Mouse (Mus musculus) forebrain, embryonic 14.5 days (tissue): Measurements from ENCODE around the gene Hist2h2aa1. TPM values are rescaled to one million over a fixed set of nuclear protein-coding genes. Genes with fewer than 3 reads are reported as not detected.
A peak's percentile ranks its signal among the peaks of the same experiment; 100 is the strongest.
"Not testable (repeated sequence)": the region's sequence is repeated elsewhere in the genome, so short reads cannot be mapped to it uniquely, and the experiment has no call there.

ENCODE experiments used
- ATAC-seq: fragments of 200-750 bp; cut with Nextera tagmentation; 2 replicates; pipeline ENCODE4 v1.8.0; 2017; ENCODE audit warnings: mild to moderate bottlenecking, moderate library complexity
- DNase-seq: peaks from one replicate; pipeline ENCODE4 v3.0.0-alpha.2; 2015; ENCODE audit warnings: low spot score
- H3K27ac ChIP-seq: fragments of 300-500 bp; sonication (generic); 2 replicates; pipeline ENCODE4 v1.5.1; 2014; ENCODE audit warnings: low read depth, mild to moderate bottlenecking, control low read depth, low read length, moderate library complexity
- H3K27me3 ChIP-seq: fragments of 300-500 bp; sonication (generic); replicated peaks from 2 replicates; pipeline ENCODE4 v1.6.1; 2014; ENCODE audit warnings: low read length, control low read depth, mixed read lengths; ENCODE audit not compliant: control insufficient read depth, insufficient read depth
- H3K36me3 ChIP-seq: fragments of 300-500 bp; sonication (generic); 2 replicates; pipeline ENCODE4 v1.6.1; 2014; ENCODE audit warnings: low read length, control low read depth; ENCODE audit not compliant: control insufficient read depth, insufficient read depth
- H3K4me1 ChIP-seq: fragments of 300-500 bp; sonication (generic); 2 replicates; pipeline ENCODE4 v1.6.1; 2014; ENCODE audit warnings: antibody characterized with exemption, low read length, control low read depth; ENCODE audit not compliant: control insufficient read depth, insufficient read depth
- H3K4me2 ChIP-seq: fragments of 300-500 bp; sonication (generic); 2 replicates; pipeline ENCODE4 v1.6.1; 2014; ENCODE audit warnings: mild to moderate bottlenecking, control low read depth, low read length
- H3K4me3 ChIP-seq: fragments of 300-500 bp; sonication (generic); 2 replicates; pipeline ENCODE4 v1.5.1; 2014; ENCODE audit warnings: low read depth, low read length, control low read depth
- H3K9ac ChIP-seq: fragments of 300-500 bp; sonication (generic); 2 replicates; pipeline ENCODE4 v1.6.1; 2014; ENCODE audit warnings: mild to moderate bottlenecking, low read length, control low read depth, moderate library complexity
- H3K9me3 ChIP-seq: fragments of 300-500 bp; sonication (generic); replicated peaks from 2 replicates; pipeline ENCODE4 v1.6.1; 2016; ENCODE audit warnings: low read length, control low read depth, mixed read lengths; ENCODE audit not compliant: control insufficient read depth
- WGBS: fragments of 180-500 bp; shearing (Covaris S2); extraction: QIAGEN DNeasy Blood & Tissue Kit; methylation state at CpG from one replicate; pipeline ENCODE4 v1.1.7; 2014; 5-methylcytosine and 5-hydroxymethylcytosine counted together
- polyA plus RNA-seq: library from polyadenylated mRNA; unstranded; fragments of >200 nt; fragmentation: Nextera tagmentation; extraction: Ambion mirVana; gene quantifications from 2 replicates; pipeline ENCODE4 v1.2.1, GENCODE M21; 2014

Hist2h2aa1 gene
- polyA plus RNA-seq, 1 experiment from 2014 or later, result 35.7 TPM

DNA sequence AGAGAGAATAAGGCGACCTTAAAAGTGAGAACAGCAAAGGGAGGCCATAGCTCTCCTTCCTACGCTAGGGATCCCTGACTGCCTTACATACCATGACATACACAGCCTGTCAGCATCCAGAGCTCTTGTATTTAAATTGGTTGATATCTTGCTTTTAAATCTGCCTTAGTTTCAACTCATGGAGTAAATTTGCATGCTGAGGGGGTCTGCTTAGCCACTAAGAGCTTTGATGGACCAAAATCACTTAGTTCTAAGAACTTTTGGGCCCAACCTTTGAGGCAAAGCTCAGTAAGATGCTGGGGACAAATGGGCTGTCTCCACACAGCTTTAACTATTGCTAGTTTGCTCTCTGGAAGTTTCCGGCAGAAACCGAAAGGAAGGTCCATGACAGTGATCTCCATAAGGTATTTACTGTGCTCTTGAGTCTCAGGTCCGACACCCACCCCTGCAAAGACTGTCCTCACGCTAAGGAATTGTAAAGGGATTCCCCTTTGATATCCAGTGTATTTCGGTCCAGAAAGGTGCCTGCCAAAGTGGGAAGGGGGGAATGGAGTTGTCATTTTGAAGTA lies 7.9 kb upstream of the Hist2h2aa1 start:
- H3K27ac ChIP-seq, result no peak overlapping the region
- DNase-seq (no peak), ATAC-seq (no peak)
- H3K36me3 ChIP-seq, result no peaks in the 10 kb centered on the region
- peaks cover 16% of the 10 kb centered on the region; the same call in 1 of the 2 replicates for H3K4me1 ChIP-seq
- peak overlapping the region; percentile 74 for H3K9ac ChIP-seq
- WGBS, result 17% methylated on average over 7 of the region's 7 CpGs
- H3K9me3 ChIP-seq, result no peaks in the 10 kb centered on the region
- H3K27me3 ChIP-seq, result no peaks in the 10 kb centered on the region
- H3K4me2 ChIP-seq, result peak overlapping the region; percentile 57
- H3K4me3 ChIP-seq, result peak overlapping the region; percentile 37

DNA sequence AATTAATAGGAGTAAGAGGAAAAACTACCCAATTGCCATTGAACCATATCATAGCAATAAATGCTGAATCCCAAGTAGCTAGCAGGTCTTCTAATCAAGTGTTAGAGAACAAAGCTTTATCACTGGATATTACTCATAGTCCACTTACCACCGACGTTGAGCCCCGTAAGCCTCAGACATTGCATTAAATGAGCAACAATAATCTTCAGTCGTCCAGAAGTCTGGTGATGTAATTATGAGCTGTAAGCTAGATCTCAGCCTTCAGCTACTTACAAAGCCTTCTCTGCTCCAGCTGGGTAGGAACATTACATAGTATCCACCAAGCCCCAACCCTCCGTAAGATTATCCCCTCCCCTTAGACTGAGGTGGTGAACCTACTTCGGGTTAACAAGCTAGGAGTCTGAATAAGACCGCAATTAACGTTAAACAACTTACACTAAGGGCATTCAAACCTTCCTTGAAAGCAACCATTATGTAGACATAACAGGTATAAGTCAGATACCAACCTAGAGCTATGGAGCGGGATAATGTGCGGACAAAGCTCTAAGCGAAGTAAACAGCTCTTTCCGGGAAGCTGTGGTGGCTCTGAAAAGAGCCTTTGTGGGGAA lies 7.3 kb upstream of the Hist2h2aa1 start:
- ATAC-seq (no peak), DNase-seq (no peak)
- H3K27ac ChIP-seq, result peak overlapping the region; percentile 66
- H3K9ac ChIP-seq, result peak overlapping the region; percentile 74
- H3K27me3 ChIP-seq, result no peaks in the 10 kb centered on the region
- H3K4me1 ChIP-seq, result peaks cover 16% of the 10 kb centered on the region; the same call in 1 of the 2 replicates
- H3K4me2 ChIP-seq, result peak overlapping the region; percentile 57
- H3K9me3 ChIP-seq, result no peaks in the 10 kb centered on the region
- H3K36me3 ChIP-seq, result no peaks in the 10 kb centered on the region
- under 1% methylated on average over 12 of the region's 12 CpGs for WGBS
- peak overlapping the region; percentile 37 for H3K4me3 ChIP-seq

DNA sequence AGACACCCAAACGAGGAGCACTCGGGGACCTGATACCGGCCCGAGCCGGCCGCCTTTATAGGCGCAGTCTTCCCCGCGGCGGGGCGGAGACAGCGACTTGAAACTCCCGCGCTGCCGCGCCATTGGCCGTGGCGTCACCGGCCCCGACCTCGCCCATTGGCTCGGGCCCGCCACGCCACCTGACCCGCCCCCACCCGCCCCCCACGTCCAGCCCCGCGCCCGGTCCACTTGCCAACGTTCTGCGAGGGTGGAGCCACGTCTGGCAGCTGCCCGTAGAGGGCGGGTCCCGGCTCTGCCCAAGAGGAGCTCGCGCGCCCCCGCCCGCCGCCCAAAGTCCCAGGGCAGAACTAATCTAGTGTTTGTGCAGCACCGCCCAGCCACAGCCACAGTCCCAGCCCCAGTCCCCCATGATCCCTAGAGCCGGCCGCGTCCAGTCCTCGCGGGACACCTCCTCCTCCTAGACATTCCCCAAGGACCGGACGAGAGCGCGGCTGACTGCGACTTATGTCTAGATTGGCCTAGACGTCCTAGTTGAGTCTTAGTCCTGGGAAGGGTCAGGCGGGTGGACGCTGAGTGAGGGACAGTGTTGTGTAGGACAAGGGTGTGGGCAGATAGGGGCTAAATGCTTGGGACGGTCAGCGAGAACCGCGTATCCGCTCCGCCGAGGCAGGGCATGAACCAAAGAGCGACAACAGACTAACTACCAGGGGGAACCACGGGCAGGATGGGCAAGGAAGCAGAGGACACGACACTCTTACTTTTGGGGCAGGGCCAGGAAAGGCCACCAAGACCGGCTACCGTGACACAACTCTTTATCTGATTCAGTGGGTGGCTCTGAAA lies 6.1 kb upstream of the Hist2h2aa1 start, which contains the start of gene Hist2h3c2:
TSS of gene Hist2h3c2 (minus strand) at position 174 of the 840 bp plus-strand sequence.
- Histone ChIP-seq H3K4me2 (peak within 1 kb of the TSS; percentile 57), H3K4me3 (peak within 1 kb of the TSS; percentile 37), H3K4me1 (peaks cover 20% of the 10 kb centered on the region; the same call in 1 of the 2 replicates), H3K27ac (peak within 1 kb of the TSS; percentile 66), H3K9ac (peak within 1 kb of the TSS; percentile 74)
- DNase-seq, H3K36me3 ChIP-seq, H3K27me3 ChIP-seq, H3K9me3 ChIP-seq: not testable (repeated sequence)
- peak; percentile 88 for ATAC-seq
- 0% methylated on average over 17 of the region's 68 CpGs for WGBS

DNA sequence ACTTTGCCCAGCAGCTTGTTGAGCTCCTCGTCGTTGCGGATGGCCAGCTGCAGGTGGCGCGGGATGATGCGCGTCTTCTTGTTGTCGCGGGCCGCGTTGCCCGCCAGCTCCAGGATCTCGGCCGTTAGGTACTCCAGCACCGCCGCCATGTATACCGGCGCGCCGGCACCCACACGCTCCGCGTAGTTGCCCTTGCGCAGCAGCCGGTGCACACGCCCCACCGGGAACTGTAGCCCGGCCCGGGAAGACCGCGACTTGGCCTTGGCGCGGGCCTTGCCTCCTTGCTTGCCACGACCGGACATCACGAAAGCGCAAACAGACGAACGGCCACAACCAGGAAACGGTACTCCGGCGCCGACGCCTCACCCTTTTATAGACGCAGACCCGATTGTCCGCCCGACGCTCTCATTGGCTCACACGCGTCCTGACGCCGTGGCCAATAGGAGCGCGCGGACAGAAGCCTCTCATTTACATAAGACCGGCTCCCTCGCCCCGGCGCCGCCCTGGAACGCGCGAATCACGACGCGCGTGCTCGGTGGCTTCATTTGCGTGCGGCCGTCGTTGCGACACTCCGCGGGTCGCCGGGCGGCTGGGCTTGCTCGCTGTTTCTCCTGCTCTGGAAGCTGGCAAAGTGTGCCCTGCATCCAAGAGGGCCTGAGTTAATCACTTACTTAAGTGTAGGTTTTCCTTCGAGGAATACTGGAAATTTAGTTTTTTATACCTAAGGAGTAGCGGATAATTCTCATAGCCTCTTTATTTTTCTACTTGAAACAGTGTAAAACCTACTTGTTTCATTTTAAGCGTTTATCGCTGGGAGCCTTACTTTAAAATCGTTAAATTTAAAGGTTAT lies 5.1 kb upstream of the Hist2h2aa1 start, which contains the start of gene Hist2h2aa2:
TSS of gene Hist2h2aa2 (minus strand) at position 328 of the 850 bp plus-strand sequence.
- Histone ChIP-seq H3K27ac (peak within 1 kb of the TSS; percentile 79), H3K4me3 (peak within 1 kb of the TSS; percentile 22), H3K4me1 (peaks cover 25% of the 10 kb centered on the region; the same call in 1 of the 2 replicates), H3K9ac (peak within 1 kb of the TSS; percentile 56), H3K4me2 (peak within 1 kb of the TSS; percentile 50)
- DNase-seq, result peak; percentile 73
- H3K36me3 ChIP-seq, H3K9me3 ChIP-seq, H3K27me3 ChIP-seq: not testable (repeated sequence)
- ATAC-seq, result peak; percentile 86
- 6% methylated on average over 16 of the region's 85 CpGs for WGBS

DNA sequence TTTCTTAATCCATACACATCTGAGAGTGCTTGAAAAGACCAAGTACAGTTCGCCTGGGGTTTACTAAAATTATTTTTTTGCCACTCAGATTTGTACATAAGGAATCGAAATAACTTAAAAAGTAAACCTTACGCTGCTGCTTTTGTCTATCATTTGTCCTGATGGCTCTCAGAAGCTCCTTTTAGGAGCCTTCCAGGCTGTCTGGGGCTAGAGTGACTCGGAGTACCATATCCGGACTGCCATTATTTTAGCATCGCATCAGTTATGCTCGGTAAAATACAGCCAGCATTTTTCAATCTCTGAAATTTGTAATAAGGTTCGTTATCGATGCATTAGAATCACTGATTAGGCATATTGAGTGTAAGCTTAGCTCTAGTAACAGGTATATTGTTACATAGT lies 4.5 kb upstream of the Hist2h2aa1 start:
- Histone ChIP-seq H3K27me3 (no peaks in the 10 kb centered on the region), H3K4me2 (peak overlapping the region; percentile 50), H3K36me3 (no peaks in the 10 kb centered on the region), H3K9ac (peak overlapping the region; percentile 56), H3K27ac (peak overlapping the region; percentile 79), H3K4me3 (peak overlapping the region; percentile 19; the same call in 1 of the 2 replicates), H3K4me1 (peaks cover 25% of the 10 kb centered on the region; the same call in 1 of the 2 replicates), H3K9me3 (no peaks in the 10 kb centered on the region)
- ATAC-seq, result no peak
- DNase-seq, result no peak
- WGBS, result 70% methylated on average over 9 of the region's 9 CpGs

DNA sequence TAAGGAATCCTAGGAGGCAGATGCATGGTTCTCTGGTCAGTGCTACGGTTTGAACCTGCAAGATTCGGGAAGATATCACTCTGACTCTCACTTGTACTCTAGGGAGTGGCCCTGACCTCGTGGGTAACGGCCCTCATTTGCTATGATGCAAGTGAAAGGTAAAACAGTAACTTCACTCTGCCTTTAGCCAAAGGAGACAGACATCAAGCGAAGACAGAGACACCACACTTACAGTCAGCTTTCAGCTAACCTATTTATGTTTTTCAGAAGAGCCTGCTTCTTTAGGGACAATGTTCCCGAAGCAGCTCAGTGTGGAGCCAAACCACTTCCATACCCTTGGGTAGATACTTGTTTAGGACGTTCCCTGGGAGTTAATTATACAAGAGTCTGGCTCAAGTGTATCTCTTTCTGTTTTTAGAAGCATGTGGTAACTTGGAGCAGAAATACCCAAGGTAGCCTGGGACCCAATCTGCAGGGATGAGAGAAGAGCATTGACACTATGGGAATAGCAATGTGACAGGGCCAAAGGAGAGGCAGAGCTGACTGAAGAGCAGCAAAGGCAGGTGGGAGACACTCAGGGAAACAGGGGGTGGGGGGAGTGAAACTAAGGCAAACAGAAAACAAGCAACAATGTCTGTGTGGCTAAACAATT lies 1.2 kb upstream of the Hist2h2aa1 start:
- H3K27ac ChIP-seq, result peak overlapping the region; percentile 27; the same call in 1 of the 2 replicates
- ATAC-seq (no peak), DNase-seq (no peak)
- 80% methylated on average over 7 of the region's 7 CpGs for WGBS
- peaks cover 17% of the 10 kb centered on the region; the same call in 1 of the 2 replicates for H3K4me1 ChIP-seq
- H3K9me3 ChIP-seq, result no peaks in the 10 kb centered on the region
- H3K4me3 ChIP-seq, result no peak overlapping the region
- H3K27me3 ChIP-seq, result no peaks in the 10 kb centered on the region
- peak overlapping the region; percentile 69 for H3K4me2 ChIP-seq
- peak overlapping the region; percentile 79; the same call in 1 of the 2 replicates for H3K9ac ChIP-seq
- H3K36me3 ChIP-seq, result no peaks in the 10 kb centered on the region

DNA sequence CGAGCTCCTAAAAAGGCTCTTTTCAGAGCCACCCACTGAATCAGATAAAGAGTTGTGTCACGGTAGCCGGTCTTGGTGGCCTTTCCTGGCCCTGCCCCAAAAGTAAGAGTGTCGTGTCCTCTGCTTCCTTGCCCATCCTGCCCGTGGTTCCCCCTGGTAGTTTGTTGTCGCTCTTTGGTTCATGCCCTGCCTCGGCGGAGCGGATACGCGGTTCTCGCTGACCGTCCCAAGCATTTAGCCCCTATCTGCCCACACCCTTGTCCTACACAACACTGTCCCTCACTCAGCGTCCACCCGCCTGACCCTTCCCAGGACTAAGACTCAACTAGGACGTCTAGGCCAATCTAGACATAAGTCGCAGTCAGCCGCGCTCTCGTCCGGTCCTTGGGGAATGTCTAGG lies 721 bp downstream of the Hist2h2aa1 start:
- not testable (repeated sequence) for ATAC-seq, H3K9me3 ChIP-seq, H3K36me3 ChIP-seq, H3K9ac ChIP-seq, H3K27me3 ChIP-seq, DNase-seq
- peak overlapping the region; percentile 58; the same call in 1 of the 2 replicates for H3K27ac ChIP-seq
- WGBS, result 1% methylated on average over 10 of the region's 21 CpGs
- peaks cover 14% of the 10 kb centered on the region; the same call in 1 of the 2 replicates for H3K4me1 ChIP-seq
- H3K4me2 ChIP-seq, result peak overlapping the region; percentile 40
- H3K4me3 ChIP-seq, result peak overlapping the region; percentile 22; the same call in 1 of the 2 replicates
